Mouse (Mus musculus): ENCODE results near the gene Plxnb1. TPM values are rescaled to one million over a fixed set of nuclear protein-coding genes. Genes with fewer than 3 reads are reported as not detected.

Gene Plxnb1
- polyA plus RNA-seq, 1 experiment from 2014 or later, result 17.9 TPM

DNA sequence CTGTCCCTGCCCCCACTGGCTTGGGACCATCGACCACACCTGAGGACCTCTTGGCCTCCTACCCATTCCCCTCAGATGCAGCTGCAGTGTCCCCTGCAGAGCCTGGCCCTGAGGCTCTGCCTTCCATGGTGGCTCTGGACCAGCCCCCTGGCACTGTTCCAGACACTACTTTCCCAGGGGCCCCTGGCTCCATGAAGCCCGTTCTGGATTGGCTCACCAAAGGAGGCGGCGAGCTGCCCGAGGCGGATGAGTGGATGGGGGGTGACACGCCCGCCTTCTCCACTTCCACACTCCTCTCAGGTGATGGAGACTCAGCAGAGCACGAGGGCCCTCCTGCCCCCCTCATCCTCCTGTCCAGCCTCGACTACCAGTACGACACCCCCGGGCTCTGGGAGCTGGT lies 9.8 kb downstream of the Plxnb1 start:
- 76% methylated on average over 12 of the region's 12 CpGs for WGBS
- Histone ChIP-seq H3K4me3 (ENCODE audit: low read depth, low read length) (no peak overlapping the region), H3K27ac (ENCODE audit: low read length) (peak overlapping the region; percentile 15; the same call in 1 of the 2 replicates), H3K4me2 (ENCODE audit: low read length) (no peak overlapping the region), H3K36me3 (ENCODE audit: control insufficient read depth, insufficient read depth, low read length) (peaks cover 29% of the 10 kb centered on the region), H3K27me3 (ENCODE audit: control insufficient read depth, insufficient read depth, low read depth, low read length) (no peaks in the 10 kb centered on the region), H3K9ac (ENCODE audit: low read depth, low read length) (no peak overlapping the region), H3K9me3 (replicated peaks; ENCODE audit: control insufficient read depth, low read length, poor library complexity, severe bottlenecking) (no peaks in the 10 kb centered on the region), H3K4me1 (ENCODE audit: control insufficient read depth, insufficient read depth, low read length) (peaks cover 4% of the 10 kb centered on the region; the same call in 1 of the 2 replicates)
- ATAC-seq, result 0 out of 2 replicates have a peak, but pooled peaks have one; percentile 33

DNA sequence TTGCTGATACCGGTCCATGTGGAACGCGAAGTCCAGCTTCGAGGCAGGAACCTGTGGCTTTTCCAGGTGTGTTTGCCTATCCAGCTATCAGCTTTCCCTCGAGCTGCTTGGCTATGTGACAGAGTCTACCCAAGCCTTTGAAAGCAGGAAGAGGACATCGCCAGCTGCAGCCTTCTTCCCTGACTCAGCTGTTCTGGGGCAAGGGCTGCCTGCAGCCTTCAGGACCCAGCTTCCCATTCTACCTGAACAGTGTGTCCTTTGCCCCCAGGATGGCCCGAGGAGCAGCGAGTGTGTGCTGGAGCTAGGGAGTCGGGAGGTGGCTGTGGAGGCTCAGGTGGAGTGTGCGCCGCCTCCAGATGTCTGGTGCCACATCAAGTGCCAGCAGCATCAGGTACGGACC lies 10.5 kb downstream of the Plxnb1 start:
- Histone ChIP-seq H3K4me2 (ENCODE audit: low read length) (no peak overlapping the region), H3K27ac (ENCODE audit: low read length) (no peak overlapping the region), H3K9me3 (replicated peaks; ENCODE audit: control insufficient read depth, low read length, poor library complexity, severe bottlenecking) (no peaks in the 10 kb centered on the region), H3K36me3 (ENCODE audit: control insufficient read depth, insufficient read depth, low read length) (peaks cover 35% of the 10 kb centered on the region), H3K27me3 (ENCODE audit: control insufficient read depth, insufficient read depth, low read depth, low read length) (no peaks in the 10 kb centered on the region), H3K9ac (ENCODE audit: low read depth, low read length) (no peak overlapping the region), H3K4me3 (ENCODE audit: low read depth, low read length) (no peak overlapping the region), H3K4me1 (ENCODE audit: control insufficient read depth, insufficient read depth, low read length) (peaks cover 4% of the 10 kb centered on the region; the same call in 1 of the 2 replicates)
- 96% methylated on average over 12 of the region's 12 CpGs for WGBS
- no peak for ATAC-seq

DNA sequence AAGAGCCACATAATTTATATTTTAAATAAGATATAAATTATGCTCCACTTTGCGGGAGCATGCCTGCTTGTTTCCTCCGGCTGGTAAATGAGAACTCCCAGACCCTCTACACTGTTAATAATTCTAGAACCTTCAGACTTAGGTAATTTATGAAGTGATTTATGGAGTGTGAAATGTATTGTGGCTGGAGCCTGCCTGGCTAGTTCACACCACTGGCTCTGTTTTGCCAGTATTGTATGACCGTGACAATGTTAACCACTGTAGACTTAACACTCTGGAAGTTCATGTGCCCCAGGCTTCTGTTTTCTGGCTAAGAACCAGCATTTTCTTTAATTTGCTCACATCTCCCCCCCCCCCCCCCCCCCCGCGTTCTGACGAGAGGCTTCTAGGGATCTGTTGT lies 12.2 kb downstream of the Plxnb1 start:
- 80% methylated on average over 5 of the region's 6 CpGs for WGBS
- Histone ChIP-seq H3K27ac (ENCODE audit: low read length) (no peak overlapping the region), H3K4me2 (ENCODE audit: low read length) (no peak overlapping the region), H3K27me3 (ENCODE audit: control insufficient read depth, insufficient read depth, low read depth, low read length) (no peaks in the 10 kb centered on the region), H3K9me3 (replicated peaks; ENCODE audit: control insufficient read depth, low read length, poor library complexity, severe bottlenecking) (no peaks in the 10 kb centered on the region), H3K36me3 (ENCODE audit: control insufficient read depth, insufficient read depth, low read length) (peaks cover 45% of the 10 kb centered on the region), H3K4me1 (ENCODE audit: control insufficient read depth, insufficient read depth, low read length) (peaks cover 4% of the 10 kb centered on the region; the same call in 1 of the 2 replicates), H3K9ac (ENCODE audit: low read depth, low read length) (no peak overlapping the region), H3K4me3 (ENCODE audit: low read depth, low read length) (no peak overlapping the region)
- no peak for ATAC-seq

DNA sequence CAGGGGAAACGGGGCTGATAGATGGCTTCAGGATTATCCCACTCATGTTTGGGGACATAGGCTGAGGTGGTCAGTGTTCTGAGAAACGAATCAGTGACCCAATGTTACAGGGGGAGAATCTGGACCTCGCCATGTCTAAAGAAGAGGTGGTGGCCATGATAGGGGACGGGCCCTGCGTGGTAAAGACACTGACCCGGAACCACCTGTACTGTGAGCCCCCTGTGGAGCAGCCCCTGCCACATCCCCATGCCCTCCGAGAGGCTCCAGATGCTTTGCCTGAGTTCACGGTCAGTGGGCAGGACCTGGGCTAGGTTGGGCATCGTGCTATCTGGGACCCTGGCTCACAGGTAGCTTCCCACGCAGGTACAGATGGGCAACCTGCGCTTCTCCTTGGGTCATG lies 15.1 kb downstream of the Plxnb1 start:
- WGBS, result 92% methylated on average over 11 of the region's 11 CpGs
- Histone ChIP-seq H3K27me3 (ENCODE audit: control insufficient read depth, insufficient read depth, low read depth, low read length) (no peaks in the 10 kb centered on the region), H3K27ac (ENCODE audit: low read length) (no peak overlapping the region), H3K9me3 (replicated peaks; ENCODE audit: control insufficient read depth, low read length, poor library complexity, severe bottlenecking) (no peaks in the 10 kb centered on the region), H3K4me3 (ENCODE audit: low read depth, low read length) (no peak overlapping the region), H3K4me1 (ENCODE audit: control insufficient read depth, insufficient read depth, low read length) (no peaks in the 10 kb centered on the region), H3K9ac (ENCODE audit: low read depth, low read length) (no peak overlapping the region), H3K36me3 (ENCODE audit: control insufficient read depth, insufficient read depth, low read length) (peaks cover 61% of the 10 kb centered on the region), H3K4me2 (ENCODE audit: low read length) (no peak overlapping the region)
- ATAC-seq, result no peak

DNA sequence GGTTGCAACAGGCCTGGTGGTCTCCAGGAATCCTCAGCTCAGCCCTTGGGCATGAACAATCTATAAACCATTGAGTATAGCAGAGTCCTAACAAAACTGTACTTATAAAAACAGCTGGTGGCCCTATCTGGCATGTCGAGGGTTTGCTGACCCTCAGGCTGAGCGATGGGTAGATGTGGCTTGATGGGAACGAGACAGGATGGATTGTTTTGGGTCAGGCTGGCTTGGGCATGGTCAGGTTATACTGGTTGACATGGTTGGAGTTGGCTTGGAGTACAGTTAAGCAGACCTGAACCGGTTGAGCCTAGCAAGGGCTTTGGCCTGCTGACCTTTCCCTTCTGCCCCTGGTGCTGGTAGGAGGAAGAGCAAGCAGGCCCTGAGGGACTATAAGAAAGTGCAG lies 15.9 kb downstream of the Plxnb1 start:
- Histone ChIP-seq H3K27me3 (ENCODE audit: control insufficient read depth, insufficient read depth, low read depth, low read length) (no peaks in the 10 kb centered on the region), H3K9me3 (replicated peaks; ENCODE audit: control insufficient read depth, low read length, poor library complexity, severe bottlenecking) (no peaks in the 10 kb centered on the region), H3K9ac (ENCODE audit: low read depth, low read length) (no peak overlapping the region), H3K4me1 (ENCODE audit: control insufficient read depth, insufficient read depth, low read length) (no peaks in the 10 kb centered on the region), H3K36me3 (ENCODE audit: control insufficient read depth, insufficient read depth, low read length) (peaks cover 61% of the 10 kb centered on the region), H3K27ac (ENCODE audit: low read length) (no peak overlapping the region), H3K4me3 (ENCODE audit: low read depth, low read length) (no peak overlapping the region), H3K4me2 (ENCODE audit: low read length) (no peak overlapping the region)
- no peak for ATAC-seq
- WGBS, result 87% methylated on average over 4 of the region's 4 CpGs

DNA sequence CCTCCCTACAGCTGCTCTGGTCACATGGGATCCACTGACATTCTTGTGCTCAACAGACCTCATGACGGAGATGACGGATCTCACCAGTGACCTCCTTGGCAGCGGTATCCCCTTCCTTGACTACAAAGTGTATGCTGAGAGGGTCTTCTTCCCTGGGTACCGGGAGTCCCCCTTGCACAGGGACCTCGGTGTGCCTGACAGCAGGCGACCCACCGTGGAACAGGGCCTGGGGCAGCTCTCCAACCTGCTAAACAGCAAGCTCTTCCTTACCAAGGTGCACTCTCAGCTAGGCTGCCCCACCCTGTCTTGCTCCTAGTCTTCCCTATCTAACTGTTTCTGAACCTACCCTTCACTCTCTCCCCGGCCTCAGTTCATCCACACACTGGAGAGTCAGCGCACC lies 16.4 kb downstream of the Plxnb1 start:
- Histone ChIP-seq H3K27me3 (ENCODE audit: control insufficient read depth, insufficient read depth, low read depth, low read length) (no peaks in the 10 kb centered on the region), H3K27ac (ENCODE audit: low read length) (no peak overlapping the region), H3K4me3 (ENCODE audit: low read depth, low read length) (no peak overlapping the region), H3K4me2 (ENCODE audit: low read length) (no peak overlapping the region), H3K36me3 (ENCODE audit: control insufficient read depth, insufficient read depth, low read length) (peaks cover 62% of the 10 kb centered on the region), H3K4me1 (ENCODE audit: control insufficient read depth, insufficient read depth, low read length) (no peaks in the 10 kb centered on the region), H3K9me3 (replicated peaks; ENCODE audit: control insufficient read depth, low read length, poor library complexity, severe bottlenecking) (no peaks in the 10 kb centered on the region), H3K9ac (ENCODE audit: low read depth, low read length) (no peak overlapping the region)
- WGBS, result 93% methylated on average over 9 of the region's 9 CpGs
- ATAC-seq, result no peak

DNA sequence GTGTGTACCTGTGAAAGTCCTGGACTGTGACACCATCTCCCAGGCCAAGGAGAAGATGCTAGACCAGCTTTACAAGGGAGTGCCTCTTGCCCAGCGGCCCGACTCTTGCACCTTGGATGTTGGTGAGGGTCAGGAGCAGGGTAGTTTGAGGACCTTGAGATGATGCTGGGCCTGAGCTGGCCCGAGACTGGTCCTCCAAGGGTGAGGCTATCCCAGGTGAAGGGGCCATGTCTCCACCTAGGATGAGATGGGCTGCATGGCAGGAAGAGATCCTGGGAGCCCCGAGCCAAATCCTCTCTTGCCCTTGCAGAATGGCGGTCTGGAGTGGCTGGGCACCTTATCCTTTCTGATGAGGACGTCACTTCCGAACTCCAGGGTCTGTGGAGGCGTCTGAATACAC lies 18.1 kb downstream of the Plxnb1 start:
- no peak for ATAC-seq
- peaks cover 73% of the 10 kb centered on the region for H3K36me3 ChIP-seq (ENCODE audit: control insufficient read depth, insufficient read depth, low read length)
- no peak overlapping the region for H3K4me2 ChIP-seq (ENCODE audit: low read length)
- no peak overlapping the region for H3K9ac ChIP-seq (ENCODE audit: low read depth, low read length)
- no peaks in the 10 kb centered on the region for H3K9me3 ChIP-seq (replicated peaks; ENCODE audit: control insufficient read depth, low read length, poor library complexity, severe bottlenecking)
- no peaks in the 10 kb centered on the region for H3K4me1 ChIP-seq (ENCODE audit: control insufficient read depth, insufficient read depth, low read length)
- 90% methylated on average over 8 of the region's 8 CpGs for WGBS
- no peaks in the 10 kb centered on the region for H3K27me3 ChIP-seq (ENCODE audit: control insufficient read depth, insufficient read depth, low read depth, low read length)
- H3K4me3 ChIP-seq (ENCODE audit: low read depth, low read length), result no peak overlapping the region
- H3K27ac ChIP-seq (ENCODE audit: low read length), result no peak overlapping the region

DNA sequence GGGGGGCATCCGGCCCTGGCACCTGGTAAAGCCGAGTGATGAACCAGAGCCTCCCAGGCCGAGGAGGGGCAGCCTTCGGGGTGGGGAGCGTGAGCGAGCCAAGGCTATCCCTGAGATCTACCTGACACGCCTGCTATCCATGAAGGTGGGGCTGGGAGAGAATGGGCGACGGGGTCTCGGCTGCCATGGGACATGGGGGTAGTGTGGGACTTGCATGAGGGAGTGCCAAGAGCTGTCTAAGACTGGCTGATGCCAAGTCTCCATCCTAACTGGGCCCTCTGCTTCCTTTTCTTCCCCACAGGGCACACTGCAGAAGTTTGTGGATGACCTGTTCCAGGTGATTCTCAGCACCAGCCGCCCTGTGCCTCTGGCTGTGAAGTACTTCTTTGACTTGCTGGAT lies 19.1 kb downstream of the Plxnb1 start:
- H3K4me2 ChIP-seq (ENCODE audit: low read length), result no peak overlapping the region
- H3K36me3 ChIP-seq (ENCODE audit: control insufficient read depth, insufficient read depth, low read length), result peaks cover 71% of the 10 kb centered on the region
- ATAC-seq, result no peak
- H3K27ac ChIP-seq (ENCODE audit: low read length), result no peak overlapping the region
- 95% methylated on average over 11 of the region's 11 CpGs for WGBS
- no peaks in the 10 kb centered on the region for H3K9me3 ChIP-seq (replicated peaks; ENCODE audit: control insufficient read depth, low read length, poor library complexity, severe bottlenecking)
- H3K27me3 ChIP-seq (ENCODE audit: control insufficient read depth, insufficient read depth, low read depth, low read length), result no peaks in the 10 kb centered on the region
- no peak overlapping the region for H3K4me3 ChIP-seq (ENCODE audit: low read depth, low read length)
- no peaks in the 10 kb centered on the region for H3K4me1 ChIP-seq (ENCODE audit: control insufficient read depth, insufficient read depth, low read length)
- no peak overlapping the region for H3K9ac ChIP-seq (ENCODE audit: low read depth, low read length)

DNA sequence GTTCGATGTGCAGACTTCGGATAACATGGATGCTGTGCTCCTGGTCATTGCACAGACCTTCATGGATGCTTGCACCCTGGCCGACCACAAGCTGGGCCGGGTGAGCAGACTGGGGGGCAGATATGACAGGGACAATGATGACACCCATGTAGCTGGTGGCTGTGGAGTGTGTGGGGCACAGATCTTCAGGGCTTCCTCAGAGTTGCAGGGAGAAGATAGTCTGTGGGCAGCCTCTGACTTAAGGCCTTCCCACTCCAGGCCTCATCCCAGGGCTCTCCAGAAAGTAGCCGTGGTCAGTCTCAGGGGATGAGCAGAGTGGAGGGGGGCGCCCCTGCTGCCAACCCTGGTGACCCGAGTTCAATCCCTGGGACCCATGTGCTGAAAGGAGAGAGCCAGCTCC lies 19.7 kb downstream of the Plxnb1 start:
- Histone ChIP-seq H3K9ac (ENCODE audit: low read depth, low read length) (no peak overlapping the region), H3K4me3 (ENCODE audit: low read depth, low read length) (no peak overlapping the region), H3K27ac (ENCODE audit: low read length) (no peak overlapping the region), H3K27me3 (ENCODE audit: control insufficient read depth, insufficient read depth, low read depth, low read length) (no peaks in the 10 kb centered on the region), H3K4me2 (ENCODE audit: low read length) (no peak overlapping the region), H3K36me3 (ENCODE audit: control insufficient read depth, insufficient read depth, low read length) (peaks cover 70% of the 10 kb centered on the region), H3K4me1 (ENCODE audit: control insufficient read depth, insufficient read depth, low read length) (no peaks in the 10 kb centered on the region), H3K9me3 (replicated peaks; ENCODE audit: control insufficient read depth, low read length, poor library complexity, severe bottlenecking) (no peaks in the 10 kb centered on the region)
- WGBS, result 92% methylated on average over 7 of the region's 7 CpGs
- no peak for ATAC-seq

DNA sequence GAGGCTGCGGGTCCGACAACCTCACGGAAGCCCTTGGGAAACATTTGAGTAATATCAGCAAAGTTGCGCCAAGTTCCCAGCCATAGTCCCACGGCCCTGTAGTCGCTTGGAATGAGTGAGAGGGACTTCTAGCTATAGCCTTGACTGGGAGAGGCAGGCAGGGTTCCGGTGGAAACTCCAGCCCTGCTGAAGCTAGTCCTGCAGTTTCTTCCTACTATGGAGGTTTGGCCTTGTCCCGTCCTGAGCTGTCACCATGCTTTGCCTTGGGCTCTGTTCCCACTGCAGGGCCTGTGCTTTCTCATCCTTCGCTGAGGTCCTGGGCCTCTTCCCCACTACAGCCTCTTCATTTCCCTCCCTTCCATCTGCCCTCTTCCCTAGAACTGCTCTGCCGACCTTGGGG lies 21.0 kb downstream of the Plxnb1 start:
- H3K4me3 ChIP-seq (ENCODE audit: low read depth, low read length), result no peak overlapping the region
- no peak for ATAC-seq
- no peaks in the 10 kb centered on the region for H3K9me3 ChIP-seq (replicated peaks; ENCODE audit: control insufficient read depth, low read length, poor library complexity, severe bottlenecking)
- H3K4me2 ChIP-seq (ENCODE audit: low read length), result no peak overlapping the region
- WGBS, result 95% methylated on average over 10 of the region's 10 CpGs
- H3K9ac ChIP-seq (ENCODE audit: low read depth, low read length), result no peak overlapping the region
- H3K27me3 ChIP-seq (ENCODE audit: control insufficient read depth, insufficient read depth, low read depth, low read length), result no peaks in the 10 kb centered on the region
- H3K4me1 ChIP-seq (ENCODE audit: control insufficient read depth, insufficient read depth, low read length), result no peaks in the 10 kb centered on the region
- H3K27ac ChIP-seq (ENCODE audit: low read length), result no peak overlapping the region
- H3K36me3 ChIP-seq (ENCODE audit: control insufficient read depth, insufficient read depth, low read length), result peaks cover 60% of the 10 kb centered on the region

Measured in midbrain, embryonic 16.5 days (tissue).